Mouse (Mus musculus): ENCODE results near the gene Rmi1.

GRCm38 (mm10) chr13:58401135-58402002 lies 679 bp upstream of the Rmi1 start:
- peak; percentile 49 for TF ChIP-seq CTCF (IDR thresholded peaks at IDR 0.05; ENCODE audit: low read depth)
- no peak for TF ChIP-seq EP300 (optimal IDR thresholded peaks at IDR 0.05)

All from stomach, postnatal 0 days (tissue).